Mouse (Mus musculus) frontal cortex, postnatal 25 days (tissue): ENCODE measurements around the gene Gramd1b.

ENCODE experiments used
- DNase-seq, 2 experiments: peaks; one replicate each; pipeline ENCODE4 v3.0.0; 2022; ENCODE audit warnings: low spot score in 2 of 2

Gene Gramd1b

DNA sequence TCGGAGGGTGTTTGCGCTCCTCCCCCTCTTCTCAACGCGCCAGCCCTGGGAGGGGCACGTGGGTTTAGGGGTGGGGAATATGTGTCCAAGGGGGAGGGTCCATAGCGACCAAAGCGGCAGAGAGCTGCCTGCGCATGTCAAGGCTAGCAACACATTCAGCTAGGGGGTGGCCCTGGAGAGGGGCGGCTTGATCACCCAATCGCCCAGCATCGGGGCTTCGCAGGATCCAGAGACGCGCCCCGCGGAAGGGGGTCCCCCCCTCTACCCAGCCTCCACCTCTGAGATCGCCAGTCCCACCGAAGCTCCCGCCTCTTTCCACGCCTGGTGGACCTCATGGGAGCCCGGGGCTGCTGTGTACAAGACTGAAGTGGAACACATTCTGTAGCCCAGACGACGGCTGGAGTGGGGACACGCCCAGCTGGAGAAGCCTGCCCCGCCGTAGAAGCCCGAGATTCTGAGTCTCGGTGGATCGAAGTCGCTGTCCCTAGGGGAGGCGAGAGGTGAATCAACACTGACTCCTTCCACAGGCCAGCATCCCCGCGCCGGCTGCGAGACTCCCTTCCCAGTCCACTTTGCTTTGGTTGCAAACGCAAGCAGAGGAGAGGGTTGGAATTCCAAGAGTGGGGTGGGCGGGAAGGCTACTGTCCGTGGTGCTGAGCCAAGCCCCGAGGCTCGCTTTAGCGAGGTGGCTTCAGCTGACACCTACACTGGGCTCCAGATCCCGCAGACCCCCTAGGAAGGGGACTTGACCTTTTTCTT lies 261.9 kb downstream of the Gramd1b start, which contains the start of gene Scn3b:
TSS of gene Scn3b (plus strand) at position 115 of the 759 bp plus-strand sequence.
- DNase-seq = peak; percentile 62 to 69

DNA sequence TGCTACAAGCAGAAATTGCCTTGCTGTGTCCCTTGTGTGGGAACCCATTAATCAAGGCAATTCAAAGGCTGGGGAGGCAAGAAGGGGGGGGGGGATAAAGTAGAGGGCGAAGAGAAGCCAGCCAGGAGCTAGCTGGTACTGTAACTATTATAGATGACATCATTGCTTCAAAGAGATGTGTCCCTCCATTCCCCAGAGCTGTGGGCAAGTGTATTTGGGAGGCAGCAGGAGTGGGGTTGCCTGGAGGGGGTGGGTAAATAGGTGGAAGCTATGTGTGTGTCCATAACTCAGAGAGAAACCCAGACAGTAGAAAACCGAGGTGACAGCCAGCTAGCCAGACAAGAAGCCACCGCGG lies 262.5 kb downstream of the Gramd1b start:
- no peak for DNase-seq

DNA sequence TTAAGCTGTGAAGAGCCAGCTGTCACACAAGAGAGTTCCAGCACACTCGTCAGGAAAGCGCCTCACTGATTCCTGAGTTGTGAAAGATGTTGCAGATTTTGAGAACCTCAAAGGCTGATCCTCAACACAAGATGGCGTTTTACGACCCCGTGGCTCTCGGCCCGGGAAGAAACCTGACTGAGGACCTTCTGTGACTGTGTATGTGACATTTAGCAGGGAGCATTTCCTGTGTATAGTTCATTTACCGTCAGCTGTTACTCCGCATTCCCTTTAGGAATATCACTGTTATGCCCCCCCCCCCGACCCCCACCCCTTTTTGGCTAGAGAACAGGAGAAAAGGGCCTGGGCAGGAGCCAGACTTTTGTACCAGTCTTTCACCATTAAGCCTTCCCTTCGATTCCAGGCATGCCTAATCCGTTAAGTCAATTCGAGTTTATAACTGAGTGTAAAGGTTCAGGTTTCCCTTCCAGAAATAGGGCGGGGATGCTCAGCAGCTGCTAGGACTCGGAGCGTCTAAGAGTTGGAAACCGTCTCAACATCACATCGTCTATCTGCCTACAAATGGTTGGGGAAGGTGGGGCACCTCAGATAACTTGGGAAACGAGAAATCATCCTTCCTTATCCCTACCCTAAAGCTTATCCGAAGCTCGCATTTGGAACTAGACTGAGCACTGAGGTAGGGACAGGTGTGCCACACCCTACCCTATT lies 263.0 kb downstream of the Gramd1b start:
- DNase-seq = no peak

DNA sequence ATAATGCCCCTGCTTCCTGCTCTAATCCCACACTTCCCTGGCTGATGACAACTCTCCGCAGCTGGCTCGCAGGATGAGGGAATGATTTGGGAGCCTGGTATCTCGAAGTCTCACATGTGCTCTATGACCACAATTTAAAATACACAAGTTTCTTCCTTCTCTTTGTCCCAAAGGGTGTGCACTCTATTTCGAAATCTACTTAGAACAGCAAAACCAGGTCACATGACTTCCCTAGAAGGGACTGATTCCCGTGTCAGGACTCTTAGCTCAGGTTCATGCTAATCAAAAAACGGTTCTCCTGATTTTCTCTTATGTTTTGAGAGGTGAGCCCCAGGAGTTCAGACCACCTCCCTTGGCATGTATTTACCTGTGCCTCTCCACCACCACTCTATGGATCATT lies 267.3 kb downstream of the Gramd1b start:
- DNase-seq = no peak

DNA sequence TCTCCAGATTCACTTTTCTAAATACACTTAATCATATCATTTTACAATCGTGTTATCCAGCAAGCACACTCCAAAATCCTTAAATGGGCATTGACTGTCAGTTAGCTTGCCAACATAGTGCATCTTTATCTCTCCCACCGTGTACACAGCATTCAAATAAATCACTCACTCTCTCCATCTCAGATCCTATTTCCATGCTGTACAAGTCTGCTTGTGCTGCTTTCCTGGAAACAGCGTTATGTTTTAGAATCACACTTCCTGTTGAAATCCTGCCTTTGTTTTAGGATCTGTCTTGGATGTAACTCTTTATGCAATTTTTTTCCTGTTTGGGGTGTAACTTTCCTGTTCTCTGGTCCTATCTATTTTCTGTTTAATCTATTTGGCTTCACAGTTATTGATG lies 278.7 kb downstream of the Gramd1b start:
- no peak for DNase-seq

DNA sequence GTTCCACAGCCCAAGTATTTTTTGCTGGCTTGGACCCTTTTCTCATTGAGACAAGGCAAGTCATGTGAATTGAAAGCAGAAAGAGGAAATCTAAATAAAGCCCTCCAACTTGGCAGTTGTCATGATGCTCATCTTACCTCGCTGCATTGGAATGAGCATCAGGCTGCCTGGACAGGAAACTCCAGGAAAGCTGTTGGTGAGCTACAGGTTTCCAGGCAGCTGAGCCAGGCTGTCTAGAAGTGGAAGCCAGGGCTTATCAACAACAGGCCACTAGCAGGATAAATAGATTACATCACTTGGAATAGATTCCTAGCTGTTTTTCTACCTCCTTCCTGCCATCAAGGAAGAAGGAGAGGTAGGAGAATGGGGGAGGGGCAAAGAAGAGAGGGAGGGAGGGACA lies 282.1 kb downstream of the Gramd1b start:
- no peak for DNase-seq

DNA sequence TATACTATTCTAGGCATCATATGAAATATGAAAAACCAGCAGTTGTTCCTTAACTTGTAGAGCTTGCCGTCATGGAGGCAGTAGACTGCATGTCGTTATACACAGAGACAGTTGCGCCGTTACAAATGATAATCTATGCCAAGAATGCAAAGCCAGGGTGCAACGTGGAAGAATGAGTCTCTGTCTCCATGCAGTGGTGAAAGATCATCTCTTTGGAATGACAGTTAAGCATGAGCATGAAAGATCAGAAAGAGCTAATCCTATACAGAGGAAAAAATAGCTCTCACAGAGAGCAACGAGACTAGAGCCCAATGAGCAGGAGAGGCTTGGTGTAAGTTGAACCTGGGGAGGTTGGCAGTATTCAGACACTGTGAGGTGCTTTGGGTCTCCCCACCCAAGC lies 284.5 kb downstream of the Gramd1b start:
- DNase-seq = no peak

DNA sequence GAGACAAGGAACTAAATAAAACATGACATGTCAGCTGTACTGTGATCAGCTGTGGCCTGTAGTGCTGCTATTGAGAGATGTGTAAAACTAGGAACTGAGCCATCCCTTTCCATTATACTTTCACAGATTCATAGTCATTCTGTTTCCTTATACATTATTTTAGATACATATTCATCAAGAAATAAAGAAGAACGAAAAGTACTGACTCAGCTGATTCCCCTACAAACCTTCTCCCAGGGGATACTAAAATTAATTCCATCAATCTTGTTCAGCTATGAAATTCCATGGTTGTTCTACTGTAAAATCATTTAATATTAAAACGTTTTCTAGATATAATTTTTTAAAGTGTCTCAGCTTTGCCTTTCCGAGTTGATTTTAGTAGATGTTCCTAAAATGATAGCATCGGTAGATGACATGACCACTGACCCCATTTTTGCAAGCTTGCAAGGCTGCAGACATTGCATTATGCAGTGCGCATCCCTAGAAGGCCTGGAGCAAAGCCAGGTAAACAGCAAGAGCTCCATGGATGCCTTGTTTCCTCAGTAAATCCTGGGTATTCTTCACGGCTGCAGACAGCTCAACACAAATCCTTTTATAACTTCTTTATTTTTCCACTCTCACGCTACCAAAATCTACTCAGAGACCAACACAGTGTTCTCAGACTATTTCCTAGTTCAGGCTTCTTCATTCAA lies 285.1 kb downstream of the Gramd1b start:
- DNase-seq = no peak

DNA sequence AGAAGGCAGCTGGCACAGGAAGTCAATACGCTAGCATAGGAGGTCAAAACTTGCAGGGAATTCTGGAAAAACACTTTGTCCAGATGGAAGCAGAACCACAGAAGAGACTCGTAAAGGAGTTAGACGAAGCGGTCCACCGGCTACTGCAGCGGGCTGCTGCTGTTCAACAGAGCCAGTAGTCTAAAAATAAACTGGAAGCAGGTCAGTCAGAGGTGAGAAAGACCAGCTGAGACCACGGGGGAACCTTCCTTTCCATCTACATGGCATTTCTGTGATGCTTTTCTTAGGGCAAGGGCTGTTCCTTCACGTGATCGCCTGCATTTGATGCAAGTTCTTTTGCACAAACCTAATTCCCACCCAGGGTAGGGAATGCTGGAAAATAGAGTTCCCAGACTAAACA lies 285.7 kb downstream of the Gramd1b start:
- DNase-seq = no peak
